Mouse (Mus musculus): Measurements from ENCODE around the gene Jmjd1c. TPM values are rescaled to one million over a fixed set of nuclear protein-coding genes. Genes with fewer than 3 reads are reported as not detected.

Gene Jmjd1c
- total RNA-seq, 1 experiment from 2014 or later = 60.0 TPM

GRCm38 (mm10) chr10:67247145-67247544 is 151.2 kb downstream of the Jmjd1c start:
- peak; percentile 35 for DNase-seq

GRCm38 (mm10) chr10:67249486-67249885 is 153.6 kb downstream of the Jmjd1c start:
- DNase-seq = peak; percentile 13

- DNase-seq = no peak
These were observed 154.9 kb downstream of the Jmjd1c start for GRCm38 (mm10) chr10:67250846-67251245.

GRCm38 (mm10) chr10:67252353-67252752 is 156.4 kb downstream of the Jmjd1c start:
- DNase-seq = no peak

- no peak for DNase-seq
These were observed 157.2 kb downstream of the Jmjd1c start for GRCm38 (mm10) chr10:67253115-67253514.

GRCm38 (mm10) chr10:67264852-67265251 is 168.9 kb downstream of the Jmjd1c start:
- DNase-seq = peak; percentile 47

GRCm38 (mm10) chr10:67275916-67276315 is 180.0 kb downstream of the Jmjd1c start:
- no peak for DNase-seq

GRCm38 (mm10) chr10:67281852-67282251 is 185.9 kb downstream of the Jmjd1c start:
- DNase-seq = no peak

- no peak for DNase-seq
These were observed 186.6 kb downstream of the Jmjd1c start for GRCm38 (mm10) chr10:67282531-67282930.

GRCm38 (mm10) chr10:67283516-67283915 is 187.6 kb downstream of the Jmjd1c start:
- DNase-seq = no peak

- peak; percentile 57 for DNase-seq
These were observed 188.4 kb downstream of the Jmjd1c start for GRCm38 (mm10) chr10:67284311-67284710.

- DNase-seq = peak; percentile 39
These were observed 188.8 kb downstream of the Jmjd1c start for GRCm38 (mm10) chr10:67284761-67285175.

GRCm38 (mm10) chr10:67285176-67285814 is 189.4 kb downstream of the Jmjd1c start, which contains the start of gene Nrbf2:
Gene Nrbf2, minus strand, starts transcription at chr10:67285305.
- peak; percentile 81 for DNase-seq

GRCm38 (mm10) chr10:67287877-67288276 is 192.0 kb downstream of the Jmjd1c start:
- peak; percentile 59 for DNase-seq

- DNase-seq = no peak
These were observed 194.7 kb downstream of the Jmjd1c start for GRCm38 (mm10) chr10:67290622-67291021.

GRCm38 (mm10) chr10:67291087-67291486 is 195.2 kb downstream of the Jmjd1c start:
- no peak for DNase-seq

GRCm38 (mm10) chr10:67295331-67295730 is 199.4 kb downstream of the Jmjd1c start:
- no peak for DNase-seq

- DNase-seq = no peak
These were observed 200.1 kb downstream of the Jmjd1c start for GRCm38 (mm10) chr10:67295938-67296466.

- no peak for DNase-seq
These were observed 200.7 kb downstream of the Jmjd1c start for GRCm38 (mm10) chr10:67296482-67297152.

GRCm38 (mm10) chr10:67297175-67297855 is 201.4 kb downstream of the Jmjd1c start:
- no peak for DNase-seq

- DNase-seq = peak; percentile 36
These were observed 202.9 kb downstream of the Jmjd1c start for GRCm38 (mm10) chr10:67298856-67299255.

- peak; percentile 40 for DNase-seq
These were observed 203.4 kb downstream of the Jmjd1c start for GRCm38 (mm10) chr10:67299285-67299684.

GRCm38 (mm10) chr10:67301046-67301445 is 205.1 kb downstream of the Jmjd1c start:
- DNase-seq = no peak

Data from adrenal gland, postnatal 25 days (tissue).